Mouse (Mus musculus) hindbrain, embryonic 15.5 days (tissue): ENCODE data around the gene Slc16a14. TPM values are rescaled to one million over a fixed set of nuclear protein-coding genes. Genes with fewer than 3 reads are reported as not detected.
A peak's percentile ranks its signal among the peaks of the same experiment; 100 is the strongest.

Source experiments
- ATAC-seq: fragments of 200-750 bp; cut with Nextera tagmentation; 2 replicates; pipeline ENCODE4 v1.8.0; 2017; ENCODE audit warnings: low read depth, moderate number of reproducible peaks, moderate TSS enrichment; ENCODE audit not compliant: low FRiP score
- H3K27ac ChIP-seq: fragments of 300-500 bp; sonication (generic); replicated peaks from 2 replicates; pipeline ENCODE4 v1.5.1; 2015; ENCODE audit warnings: mild to moderate bottlenecking, inconsistent platforms
- H3K27me3 ChIP-seq: fragments of 300-500 bp; sonication (generic); 2 replicates; pipeline ENCODE4 v1.6.1; 2015; ENCODE audit warnings: control low read depth, inconsistent platforms
- H3K36me3 ChIP-seq: fragments of 300-500 bp; sonication (generic); 2 replicates; pipeline ENCODE4 v1.6.1; 2015; ENCODE audit warnings: control low read depth, inconsistent platforms
- H3K4me1 ChIP-seq: fragments of 300-500 bp; sonication (generic); replicated peaks from 2 replicates; pipeline ENCODE4 v1.6.1; 2015; ENCODE audit warnings: control low read depth, inconsistent platforms
- H3K4me2 ChIP-seq: fragments of 300-500 bp; sonication (generic); 2 replicates; pipeline ENCODE4 v1.6.1; 2015; ENCODE audit warnings: moderate library complexity, mild to moderate bottlenecking, inconsistent platforms
- H3K4me3 ChIP-seq: fragments of 300-500 bp; sonication (generic); 2 replicates; pipeline ENCODE4 v1.5.1; 2015; ENCODE audit warnings: mild to moderate bottlenecking, inconsistent platforms
- H3K9ac ChIP-seq: fragments of 300-500 bp; sonication (generic); 2 replicates; pipeline ENCODE4 v1.6.1; 2015; ENCODE audit warnings: inconsistent platforms
- H3K9me3 ChIP-seq: fragments of 300-500 bp; sonication (generic); 2 replicates; pipeline ENCODE4 v1.6.1; 2016; ENCODE audit warnings: control low read depth, inconsistent platforms
- WGBS: fragments of 180-500 bp; shearing (Covaris S2); methylation state at CpG from one replicate; pipeline ENCODE4 v1.1.7; 2015; 5-methylcytosine and 5-hydroxymethylcytosine counted together
- polyA plus RNA-seq: library from polyadenylated mRNA; unstranded; fragments of >200 nt; fragmentation: Nextera tagmentation; extraction: Ambion mirVana; gene quantifications from 2 replicates; pipeline ENCODE4 v1.2.1, GENCODE M21; 2015

Slc16a14 gene
- polyA plus RNA-seq, 1 experiment from 2014 or later: 13.1 TPM

GRCm38 (mm10) chr1:84936716-84937510 is 2.0 kb upstream of the Slc16a14 start:
- WGBS: 93% methylated on average over 19 of the region's 19 CpGs
- no peak overlapping the region for H3K4me2 ChIP-seq
- H3K27ac ChIP-seq: no peak overlapping the region
- peaks cover 18% of the 10 kb centered on the region for H3K4me1 ChIP-seq
- no peak overlapping the region for H3K4me3 ChIP-seq
- H3K9ac ChIP-seq: no peak overlapping the region
- no peaks in the 10 kb centered on the region for H3K27me3 ChIP-seq
- H3K36me3 ChIP-seq: no peaks in the 10 kb centered on the region
- ATAC-seq: no peak
- no peaks in the 10 kb centered on the region for H3K9me3 ChIP-seq

GRCm38 (mm10) chr1:84935668-84936067 is 734 bp upstream of the Slc16a14 start:
- H3K4me1 ChIP-seq: peaks cover 18% of the 10 kb centered on the region
- H3K36me3 ChIP-seq: no peaks in the 10 kb centered on the region
- no peaks in the 10 kb centered on the region for H3K9me3 ChIP-seq
- H3K4me2 ChIP-seq: peak overlapping the region; percentile 64
- 61% methylated on average over 9 of the region's 9 CpGs for WGBS
- H3K4me3 ChIP-seq: peak overlapping the region; percentile 62
- no peaks in the 10 kb centered on the region for H3K27me3 ChIP-seq
- 0 out of 2 replicates have a peak overlapping the region, but pooled peaks have one; percentile 93 for H3K27ac ChIP-seq
- no peak overlapping the region for H3K9ac ChIP-seq
- ATAC-seq: no peak

GRCm38 (mm10) chr1:84934151-84934502 is 807 bp downstream of the Slc16a14 start:
- Histone ChIP-seq H3K36me3 (peaks cover under 1% of the 10 kb centered on the region; the same call in 1 of the 2 replicates), H3K4me1 (peaks cover 18% of the 10 kb centered on the region), H3K4me2 (peak overlapping the region; percentile 64), H3K27ac (peak overlapping the region; percentile 93), H3K9me3 (no peaks in the 10 kb centered on the region), H3K9ac (peak overlapping the region; percentile 80), H3K4me3 (peak overlapping the region; percentile 62), H3K27me3 (no peaks in the 10 kb centered on the region)
- WGBS: under 1% methylated on average over 12 of the region's 12 CpGs
- ATAC-seq: peak; percentile 2

- H3K4me3 ChIP-seq: peak overlapping the region; percentile 62
- peak overlapping the region; percentile 80; the same call in 1 of the 2 replicates for H3K9ac ChIP-seq
- WGBS: 10% methylated on average over 22 of the region's 22 CpGs
- peaks cover 5% of the 10 kb centered on the region; the same call in 1 of the 2 replicates for H3K36me3 ChIP-seq
- peaks cover 18% of the 10 kb centered on the region for H3K4me1 ChIP-seq
- ATAC-seq: peak; percentile 10; the same call in 1 of the 2 replicates
- H3K27ac ChIP-seq: peak overlapping the region; percentile 93
- H3K4me2 ChIP-seq: peak overlapping the region; percentile 64
- no peaks in the 10 kb centered on the region for H3K9me3 ChIP-seq
- no peaks in the 10 kb centered on the region for H3K27me3 ChIP-seq
Measured at GRCm38 (mm10) chr1:84933472-84934150, 1.3 kb downstream of the Slc16a14 start.

- Histone ChIP-seq H3K36me3 (peaks cover 17% of the 10 kb centered on the region), H3K4me2 (no peak overlapping the region), H3K27me3 (no peaks in the 10 kb centered on the region), H3K27ac (no peak overlapping the region), H3K9ac (no peak overlapping the region), H3K4me1 (no peaks in the 10 kb centered on the region), H3K9me3 (no peaks in the 10 kb centered on the region), H3K4me3 (no peak overlapping the region)
- 79% methylated on average over 9 of the region's 9 CpGs for WGBS
- no peak for ATAC-seq
Measured at GRCm38 (mm10) chr1:84925599-84925998, 9.3 kb downstream of the Slc16a14 start.

- Histone ChIP-seq H3K36me3 (peaks cover 21% of the 10 kb centered on the region), H3K27ac (no peak overlapping the region), H3K4me1 (no peaks in the 10 kb centered on the region), H3K9me3 (no peaks in the 10 kb centered on the region), H3K27me3 (no peaks in the 10 kb centered on the region), H3K9ac (no peak overlapping the region), H3K4me2 (no peak overlapping the region), H3K4me3 (no peak overlapping the region)
- no peak for ATAC-seq
- WGBS: 92% methylated on average over 6 of the region's 6 CpGs
Measured at GRCm38 (mm10) chr1:84924134-84924533, 10.8 kb downstream of the Slc16a14 start.

GRCm38 (mm10) chr1:84923432-84923831 is 11.5 kb downstream of the Slc16a14 start:
- no peak overlapping the region for H3K4me3 ChIP-seq
- H3K4me1 ChIP-seq: no peaks in the 10 kb centered on the region
- ATAC-seq: no peak
- no peak overlapping the region for H3K4me2 ChIP-seq
- H3K9me3 ChIP-seq: no peaks in the 10 kb centered on the region
- 88% methylated on average over 2 of the region's 2 CpGs for WGBS
- peaks cover 22% of the 10 kb centered on the region for H3K36me3 ChIP-seq
- H3K27ac ChIP-seq: no peak overlapping the region
- no peak overlapping the region for H3K9ac ChIP-seq
- no peaks in the 10 kb centered on the region for H3K27me3 ChIP-seq

GRCm38 (mm10) chr1:84918865-84919264 is 16.1 kb downstream of the Slc16a14 start:
- no peaks in the 10 kb centered on the region for H3K9me3 ChIP-seq

GRCm38 (mm10) chr1:84915010-84915409 is 19.9 kb downstream of the Slc16a14 start:
- ATAC-seq: no peak
- Histone ChIP-seq H3K4me2 (no peak overlapping the region), H3K36me3 (peaks cover 29% of the 10 kb centered on the region), H3K9me3 (no peaks in the 10 kb centered on the region), H3K4me1 (no peaks in the 10 kb centered on the region; the same call in 1 of the 2 replicates), H3K9ac (no peak overlapping the region), H3K27ac (no peak overlapping the region), H3K27me3 (no peaks in the 10 kb centered on the region), H3K4me3 (no peak overlapping the region)
- 94% methylated on average over 4 of the region's 4 CpGs for WGBS

More at GRCm38 (mm10) chr1:84918865-84919264, 16.1 kb downstream of the Slc16a14 start:
- H3K4me1 ChIP-seq: no peaks in the 10 kb centered on the region
- no peak for ATAC-seq
- H3K9ac ChIP-seq: no peak overlapping the region
- H3K4me3 ChIP-seq: no peak overlapping the region
- H3K27ac ChIP-seq: no peak overlapping the region
- WGBS: 93% methylated on average over 3 of the region's 3 CpGs
- H3K4me2 ChIP-seq: no peak overlapping the region
- H3K27me3 ChIP-seq: no peaks in the 10 kb centered on the region
- peaks cover 13% of the 10 kb centered on the region for H3K36me3 ChIP-seq

- Histone ChIP-seq H3K27me3 (no peaks in the 10 kb centered on the region), H3K4me2 (no peak overlapping the region), H3K4me1 (no peaks in the 10 kb centered on the region; the same call in 1 of the 2 replicates), H3K27ac (no peak overlapping the region), H3K9ac (no peak overlapping the region), H3K9me3 (no peaks in the 10 kb centered on the region), H3K36me3 (peaks cover 16% of the 10 kb centered on the region), H3K4me3 (no peak overlapping the region)
- no peak for ATAC-seq
- WGBS: 96% methylated on average over 11 of the region's 11 CpGs
Measured at GRCm38 (mm10) chr1:84912571-84912970, 22.4 kb downstream of the Slc16a14 start.

GRCm38 (mm10) chr1:84910177-84910804 is 24.6 kb downstream of the Slc16a14 start:
- H3K9ac ChIP-seq: no peak overlapping the region
- H3K4me2 ChIP-seq: no peak overlapping the region
- no peaks in the 10 kb centered on the region for H3K27me3 ChIP-seq
- peaks cover 16% of the 10 kb centered on the region for H3K36me3 ChIP-seq
- H3K4me3 ChIP-seq: no peak overlapping the region
- H3K27ac ChIP-seq: no peak overlapping the region
- WGBS: 42% methylated on average over 8 of the region's 8 CpGs
- no peaks in the 10 kb centered on the region; the same call in 1 of the 2 replicates for H3K4me1 ChIP-seq
- H3K9me3 ChIP-seq: no peaks in the 10 kb centered on the region
- ATAC-seq: no peak

- H3K9ac ChIP-seq: no peak overlapping the region
- no peak overlapping the region for H3K27ac ChIP-seq
- no peaks in the 10 kb centered on the region for H3K4me1 ChIP-seq
- H3K4me2 ChIP-seq: no peak overlapping the region
- no peak for ATAC-seq
- H3K9me3 ChIP-seq: no peaks in the 10 kb centered on the region
- 72% methylated on average over 2 of the region's 2 CpGs for WGBS
- H3K36me3 ChIP-seq: no peaks in the 10 kb centered on the region
- H3K4me3 ChIP-seq: no peak overlapping the region
- no peaks in the 10 kb centered on the region for H3K27me3 ChIP-seq
Measured at GRCm38 (mm10) chr1:84904467-84904866, 30.5 kb downstream of the Slc16a14 start.
